Mouse (Mus musculus) heart, embryonic 10.5 days (tissue): ENCODE data around the gene Mamdc2. TPM values are rescaled to one million over a fixed set of nuclear protein-coding genes. Genes with fewer than 3 reads are reported as not detected.

Experiments
- DNase-seq: peaks from one replicate; pipeline ENCODE4 v3.0.0-alpha.2; 2017; ENCODE audit warnings: low spot score
- H3K27ac ChIP-seq: fragments of 300-500 bp; sonication (generic); 2 replicates; pipeline ENCODE4 v1.5.1; 2016; ENCODE audit warnings: mild to moderate bottlenecking
- H3K27me3 ChIP-seq: fragments of 300-500 bp; sonication (generic); 2 replicates; pipeline ENCODE4 v1.6.1; 2016; ENCODE audit warnings: mild to moderate bottlenecking; ENCODE audit not compliant: poor library complexity, insufficient read depth, severe bottlenecking
- H3K36me3 ChIP-seq: fragments of 300-500 bp; sonication (generic); 2 replicates; pipeline ENCODE4 v1.6.1; 2016; ENCODE audit warnings: mild to moderate bottlenecking, moderate library complexity
- H3K4me1 ChIP-seq: fragments of 300-500 bp; sonication (generic); 2 replicates; pipeline ENCODE4 v1.6.1; 2016; ENCODE audit warnings: mild to moderate bottlenecking
- H3K4me3 ChIP-seq: fragments of 300-500 bp; sonication (generic); 2 replicates; pipeline ENCODE4 v1.5.1; 2016; ENCODE audit warnings: mild to moderate bottlenecking, moderate library complexity
- H3K9me3 ChIP-seq: fragments of 300-500 bp; sonication (generic); 2 replicates; pipeline ENCODE4 v1.6.1; 2016; ENCODE audit warnings: mild to moderate bottlenecking, moderate library complexity
- WGBS: fragments of 180-500 bp; shearing (Covaris S2); methylation state at CpG from one replicate; pipeline ENCODE4 v1.1.7; 2016; 5-methylcytosine and 5-hydroxymethylcytosine counted together
- polyA plus RNA-seq: library from polyadenylated mRNA; unstranded; fragments of >200 nt; fragmentation: Nextera tagmentation; extraction: Ambion mirVana; gene quantifications from 2 replicates; pipeline ENCODE4 v1.2.1, GENCODE M21; 2016

Mamdc2 gene
- polyA plus RNA-seq, 1 experiment from 2014 or later: 1.8 TPM

DNA sequence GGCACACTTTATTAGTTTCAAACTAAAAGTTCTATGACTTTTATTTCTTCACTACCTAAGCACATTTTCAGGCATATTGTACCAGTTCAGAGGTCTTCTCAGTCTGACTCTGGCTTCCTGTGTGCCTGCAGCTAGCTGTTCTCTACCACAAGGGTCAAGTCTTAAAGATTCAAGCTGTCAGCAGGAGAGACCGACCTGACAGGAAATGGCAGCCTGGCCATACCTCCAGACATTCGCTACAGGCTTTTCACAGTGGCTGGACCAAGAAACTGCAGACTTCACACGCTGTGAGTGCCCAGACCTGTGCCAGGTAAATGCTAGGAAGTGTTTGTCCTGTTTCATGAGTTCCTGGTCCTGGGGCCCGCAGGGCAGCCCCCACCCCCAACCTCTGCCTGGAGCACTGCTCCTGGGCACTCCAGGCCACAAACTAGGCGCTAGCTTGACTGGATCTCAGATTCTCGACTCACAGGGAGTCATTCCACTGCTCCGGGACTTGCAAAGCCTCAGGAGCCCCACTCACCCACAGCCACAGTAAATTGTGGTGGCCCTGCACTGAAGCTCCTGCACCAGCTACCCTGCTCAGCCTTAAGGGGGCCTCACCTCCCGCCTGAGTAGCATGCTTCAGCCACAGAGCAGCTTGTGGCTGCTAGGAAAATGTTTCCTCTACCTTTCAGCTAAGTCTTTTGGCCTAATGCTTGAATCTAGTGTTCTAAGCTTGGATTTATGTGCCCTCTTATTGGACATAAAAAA, 166.2 kb downstream of the Mamdc2 start:
- Histone ChIP-seq H3K36me3 (no peaks in the 10 kb centered on the region), H3K27me3 (no peaks in the 10 kb centered on the region), H3K4me1 (peaks cover 6% of the 10 kb centered on the region; the same call in 1 of the 2 replicates), H3K27ac (peak overlapping the region; percentile 57; the same call in 1 of the 2 replicates), H3K4me3 (no peak overlapping the region), H3K9me3 (no peaks in the 10 kb centered on the region)
- WGBS: 44% methylated on average over 8 of the region's 8 CpGs
- no peak for DNase-seq

DNA sequence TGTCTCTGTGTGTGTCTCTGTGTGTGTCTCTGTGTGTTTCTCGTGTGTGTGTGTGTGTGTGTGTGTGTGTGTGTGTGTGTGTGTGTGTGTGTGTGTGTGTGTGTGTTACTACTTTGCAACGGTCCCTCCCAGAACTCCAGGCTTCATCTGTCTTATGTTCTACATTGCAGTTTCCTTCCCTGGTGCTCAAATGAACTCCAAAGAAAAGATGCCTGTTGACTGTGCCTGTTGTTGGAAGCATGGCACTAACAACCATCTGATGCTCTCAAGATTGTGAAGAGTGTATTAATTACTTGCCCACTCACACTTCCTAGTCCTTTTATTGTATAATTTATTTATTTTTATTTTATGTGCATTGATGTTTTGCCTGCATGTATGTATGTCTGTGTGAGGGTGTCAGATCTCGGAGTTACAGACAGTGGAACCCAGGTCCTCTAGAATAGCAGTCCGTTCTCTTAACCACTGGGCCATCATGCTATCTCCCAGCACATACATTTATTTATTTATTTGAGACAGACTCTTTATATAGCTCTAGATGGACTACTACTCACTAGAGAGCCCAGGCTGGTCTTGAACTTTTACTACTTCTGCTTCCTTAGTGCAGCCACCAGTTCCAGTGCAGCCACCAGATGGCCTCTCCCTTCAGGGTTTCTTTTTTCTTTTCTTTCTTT, 174.1 kb downstream of the Mamdc2 start:
- 51% methylated on average over 4 of the region's 4 CpGs for WGBS
- Histone ChIP-seq H3K27ac (peak overlapping the region; percentile 95), H3K36me3 (no peaks in the 10 kb centered on the region), H3K4me3 (peak overlapping the region; percentile 96), H3K27me3 (no peaks in the 10 kb centered on the region), H3K9me3 (no peaks in the 10 kb centered on the region), H3K4me1 (peaks cover 14% of the 10 kb centered on the region)
- no peak for DNase-seq

- peaks cover 3% of the 10 kb centered on the region for H3K36me3 ChIP-seq
- DNase-seq: peak; percentile 94
- under 1% methylated on average over 69 of the region's 69 CpGs for WGBS
- peak within 1 kb of the TSS; percentile 96 for H3K4me3 ChIP-seq
- peaks cover 14% of the 10 kb centered on the region for H3K4me1 ChIP-seq
- H3K27ac ChIP-seq: peak within 1 kb of the TSS; percentile 95
- no peaks in the 10 kb centered on the region for H3K9me3 ChIP-seq
- H3K27me3 ChIP-seq: no peaks in the 10 kb centered on the region
These were observed 174.7 kb downstream of the Mamdc2 start, which contains the start of gene Smc5 for GRCm38 (mm10) chr19:23273355-23274053. TSS of gene Smc5 (minus strand) at chr19:23273897.

GRCm38 (mm10) chr19:23256771-23257170, 191.5 kb downstream of the Mamdc2 start:
- peaks cover 86% of the 10 kb centered on the region for H3K36me3 ChIP-seq

More at GRCm38 (mm10) chr19:23256771-23257170, 191.5 kb downstream of the Mamdc2 start:
- Histone ChIP-seq H3K27me3 (no peaks in the 10 kb centered on the region), H3K4me3 (no peak overlapping the region), H3K27ac (no peak overlapping the region), H3K9me3 (no peaks in the 10 kb centered on the region), H3K4me1 (no peaks in the 10 kb centered on the region)
- 90% methylated on average over 9 of the region's 9 CpGs for WGBS
- DNase-seq: no peak

Other genes starting within 250 kb of the Mamdc2 start
- gene Smc5, start 174.5 kb downstream of the Mamdc2 start, polyA plus RNA-seq: 32.2 and 39.1 TPM in 2 replicates
- gene 1700028P14Rik, start 204.4 kb upstream of the Mamdc2 start, polyA plus RNA-seq: not detected in 2 replicates
- gene Ptar1, start 239.0 kb upstream of the Mamdc2 start, polyA plus RNA-seq: 5.8 and 6.0 TPM in 2 replicates